Mouse (Mus musculus): ENCODE results near the gene Arhgap40.

Arhgap40 gene

GRCm38 (mm10) chr2:158554366-158554765, 41.8 kb downstream of the Arhgap40 start:
- DNase-seq: no peak

GRCm38 (mm10) chr2:158555252-158555651, 42.7 kb downstream of the Arhgap40 start:
- peak; percentile 43 for DNase-seq

- no peak for DNase-seq
Measured at GRCm38 (mm10) chr2:158555812-158556211, 43.2 kb downstream of the Arhgap40 start.

GRCm38 (mm10) chr2:158556225-158556624, 43.6 kb downstream of the Arhgap40 start:
- peak; percentile 77 for DNase-seq

GRCm38 (mm10) chr2:158556750-158557149, 44.2 kb downstream of the Arhgap40 start:
- DNase-seq: no peak

GRCm38 (mm10) chr2:158559945-158560344, 47.3 kb downstream of the Arhgap40 start:
- no peak for DNase-seq

GRCm38 (mm10) chr2:158560801-158561200, 48.2 kb downstream of the Arhgap40 start:
- DNase-seq: no peak

- no peak for DNase-seq
Measured at GRCm38 (mm10) chr2:158561371-158562144, 49.0 kb downstream of the Arhgap40 start.

- DNase-seq: peak; percentile 45
Measured at GRCm38 (mm10) chr2:158570421-158571081, 58.0 kb downstream of the Arhgap40 start.

GRCm38 (mm10) chr2:158579979-158580378, 67.4 kb downstream of the Arhgap40 start:
- no peak for DNase-seq

GRCm38 (mm10) chr2:158584621-158585358, 72.2 kb downstream of the Arhgap40 start:
- peak; percentile 21 for DNase-seq

- DNase-seq: no peak
Measured at GRCm38 (mm10) chr2:158588524-158589271, 76.1 kb downstream of the Arhgap40 start.

GRCm38 (mm10) chr2:158590495-158590894, 77.9 kb downstream of the Arhgap40 start:
- no peak for DNase-seq

GRCm38 (mm10) chr2:158591286-158591685, 78.7 kb downstream of the Arhgap40 start:
- no peak for DNase-seq

- no peak for DNase-seq
Measured at GRCm38 (mm10) chr2:158593371-158593770, 80.8 kb downstream of the Arhgap40 start.

- peak; percentile 34 for DNase-seq
Measured at GRCm38 (mm10) chr2:158595103-158595502, 82.5 kb downstream of the Arhgap40 start.

- DNase-seq: no peak
Measured at GRCm38 (mm10) chr2:158595577-158595976, 83.0 kb downstream of the Arhgap40 start.

- no peak for DNase-seq
Measured at GRCm38 (mm10) chr2:158596803-158597202, 84.2 kb downstream of the Arhgap40 start.
